Mouse (Mus musculus) ovary, postnatal 10 days (tissue): ENCODE results near the gene Pigk.

Experiments used
- DNase-seq: peaks from one replicate; pipeline ENCODE4 v3.0.0; 2022; ENCODE audit warnings: low spot score

The Pigk gene

DNA sequence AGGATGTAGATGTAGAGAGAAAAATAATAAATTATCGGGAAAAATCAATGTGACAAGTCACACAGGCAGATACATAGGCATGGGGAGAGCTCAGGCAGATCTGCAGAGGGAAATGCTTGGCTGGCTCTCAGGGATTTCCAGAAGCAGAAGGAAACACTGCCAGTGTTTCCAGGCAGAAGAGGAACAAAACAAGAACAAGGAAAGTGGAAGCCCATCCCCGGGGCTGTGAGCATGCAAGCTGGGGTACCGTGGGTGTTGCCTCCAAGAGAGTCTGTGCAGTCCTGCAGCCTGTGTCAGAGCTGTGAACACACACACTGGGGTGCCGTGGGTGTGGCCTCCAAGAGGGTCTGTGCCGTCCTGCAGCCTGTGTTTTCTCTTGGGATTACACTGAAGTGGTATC, 279.7 kb downstream of the Pigk start:
- no peak for DNase-seq

DNA sequence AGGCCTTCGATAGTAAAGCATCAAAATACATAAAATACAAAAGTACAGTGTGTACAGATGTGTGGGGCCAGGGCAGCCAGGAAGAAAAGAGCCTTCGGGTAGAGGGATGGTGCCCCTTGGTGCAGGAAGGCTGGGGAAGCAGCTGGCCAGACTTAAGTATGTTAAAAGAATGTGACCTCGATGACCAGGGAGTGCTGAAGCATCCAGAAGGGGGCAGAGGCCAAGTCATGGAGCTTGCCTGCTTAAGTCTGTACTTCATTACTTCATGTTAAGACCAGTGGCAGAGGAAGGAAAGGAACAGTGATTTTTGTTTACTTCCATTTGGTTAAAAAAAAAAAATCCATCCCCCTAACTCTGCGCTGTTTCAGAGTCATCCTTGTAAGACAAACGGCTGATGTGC, 284.2 kb downstream of the Pigk start:
- DNase-seq = no peak

DNA sequence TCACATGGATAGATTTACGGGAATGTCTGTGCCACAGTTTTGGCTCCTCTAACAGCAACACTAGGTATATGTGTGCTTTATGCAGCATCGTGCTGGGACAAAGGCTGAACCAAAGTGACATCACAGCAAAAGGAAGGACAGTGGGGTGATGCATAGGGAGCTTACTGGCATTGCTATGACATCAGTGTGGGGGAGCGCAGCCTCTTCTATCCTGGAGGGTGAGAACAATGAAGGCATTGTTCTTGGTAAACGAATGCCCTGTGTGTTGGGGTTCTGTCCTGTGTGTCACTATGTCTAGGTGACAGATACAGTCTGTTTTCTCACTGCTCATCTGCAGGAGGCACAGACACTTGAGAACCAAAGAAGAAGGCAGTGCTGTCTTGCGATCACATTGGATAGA, 285.0 kb downstream of the Pigk start:
- DNase-seq = no peak

DNA sequence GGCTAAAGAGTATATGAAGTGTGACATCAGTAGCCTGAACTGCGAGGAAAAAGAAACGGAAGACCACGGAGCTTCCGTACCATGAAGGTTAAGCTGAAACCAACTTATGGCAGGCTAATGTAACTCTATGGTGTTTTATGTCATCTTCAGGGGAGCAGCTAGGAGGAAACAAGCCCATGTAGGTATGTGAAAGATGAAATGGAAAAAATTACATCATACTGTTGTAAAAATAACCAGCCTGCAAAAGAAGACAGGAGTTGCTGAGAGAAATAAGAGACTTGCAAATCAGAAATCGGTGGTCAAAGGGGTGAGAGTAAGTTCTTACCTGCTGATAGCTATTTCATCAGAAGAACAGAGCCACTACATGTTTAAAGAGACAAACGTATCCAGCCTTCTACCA, 293.0 kb downstream of the Pigk start:
- no peak for DNase-seq

DNA sequence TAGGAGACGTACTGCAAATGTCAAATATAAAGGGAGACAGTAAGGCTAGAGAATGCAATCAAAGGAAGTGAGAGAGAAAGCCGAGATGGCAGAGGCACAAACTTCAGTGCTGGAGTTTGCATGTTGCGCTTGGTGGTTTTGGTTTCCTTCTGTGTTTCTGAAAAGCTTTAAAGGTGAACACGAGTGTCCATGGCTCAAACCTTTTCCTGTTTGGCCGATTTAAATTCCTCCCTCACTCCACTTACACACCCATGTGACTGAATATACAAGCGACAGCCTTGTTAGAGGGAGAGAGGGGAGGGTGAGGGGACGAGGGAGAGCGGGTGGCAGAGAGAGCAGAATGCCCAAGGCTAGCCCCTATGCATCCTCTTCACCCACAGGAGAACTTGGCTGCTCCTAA, 302.5 kb downstream of the Pigk start:
- DNase-seq = no peak

DNA sequence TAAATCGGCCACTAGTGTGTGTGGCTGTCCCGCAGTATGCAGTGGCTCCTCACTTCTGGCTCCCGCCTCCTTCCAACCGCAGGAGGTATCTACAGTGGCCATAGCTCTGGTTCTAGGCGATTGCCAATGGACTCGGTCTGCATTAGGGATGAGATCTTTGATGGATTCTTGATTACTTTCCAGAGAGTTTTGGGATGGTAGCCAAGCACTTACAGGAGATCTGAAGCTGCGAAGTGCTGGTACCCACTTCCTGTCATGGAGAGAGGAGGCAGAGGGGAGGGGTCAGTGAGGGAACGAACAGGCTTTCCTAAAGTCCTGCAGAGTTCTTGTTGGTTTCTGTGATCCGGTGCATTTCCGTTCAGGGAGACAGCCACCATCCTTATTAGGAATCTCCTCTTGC, 304.2 kb downstream of the Pigk start:
- no peak for DNase-seq

DNA sequence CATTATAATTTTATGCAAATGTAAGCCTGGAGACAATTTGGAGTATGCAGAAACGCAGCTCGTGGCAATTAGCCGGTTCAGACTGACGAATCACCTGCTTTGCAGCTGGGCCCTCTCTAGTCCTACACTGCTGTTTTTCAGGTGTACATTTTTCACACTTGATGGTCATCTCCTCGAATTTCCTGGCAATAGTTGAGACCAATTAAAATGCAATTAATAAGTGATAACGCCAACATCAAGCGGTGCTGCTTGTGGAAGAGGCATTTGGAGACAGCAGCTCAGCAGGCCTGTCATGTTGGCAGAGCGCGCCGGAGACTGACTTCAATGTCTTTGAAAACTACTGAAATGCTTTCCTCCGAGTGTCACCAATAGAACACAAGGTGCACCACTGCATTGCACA, 310.1 kb downstream of the Pigk start:
- DNase-seq = no peak
